Mouse (Mus musculus): Measurements from ENCODE around the gene Per1. TPM values are rescaled to one million over a fixed set of nuclear protein-coding genes. Genes with fewer than 3 reads are reported as not detected.

Gene Per1
- polyA plus RNA-seq, 1 experiment: 13.9 TPM

DNA sequence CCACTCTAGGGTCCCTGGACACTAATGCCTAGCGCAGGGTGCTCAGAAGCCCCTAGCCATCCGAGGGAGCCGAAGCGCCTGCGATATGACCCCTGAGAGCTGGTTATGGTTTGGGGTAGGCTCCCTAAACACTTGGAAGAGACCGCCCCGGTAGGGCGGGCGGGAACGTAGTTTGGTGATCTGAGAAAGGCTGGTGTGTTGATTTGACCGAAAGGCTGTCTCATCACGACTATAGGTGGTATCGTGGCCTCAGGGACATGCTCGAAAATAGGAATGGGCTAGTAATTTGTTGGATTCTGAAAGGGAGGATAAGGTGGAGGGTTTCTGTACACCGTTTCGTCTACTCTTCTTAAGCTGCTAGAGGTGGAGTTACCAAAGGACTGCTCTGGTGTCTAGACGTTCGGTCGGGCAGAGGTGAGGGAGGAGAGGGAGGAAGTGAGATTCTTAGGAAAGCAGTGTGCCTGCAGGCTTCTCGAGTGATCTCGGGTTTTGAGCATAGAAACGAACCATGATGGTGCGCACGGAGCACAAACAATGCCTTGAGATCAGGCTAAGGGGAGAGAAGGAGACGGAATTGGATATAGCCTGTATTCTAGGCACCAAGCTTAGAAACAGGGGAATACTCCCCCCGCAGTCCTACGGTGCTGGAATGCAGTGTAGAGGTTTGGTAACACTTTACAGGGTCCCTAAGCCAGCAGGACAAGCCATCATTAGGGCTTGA is 654 bp downstream of the Per1 start:
- Histone ChIP-seq H3K36me3 (ENCODE audit: control insufficient read depth, insufficient read depth, low read length) (peaks cover 6% of the 10 kb centered on the region; the same call in 1 of the 2 replicates), H3K27me3 (ENCODE audit: control insufficient read depth, insufficient read depth, low read length) (no peaks in the 10 kb centered on the region), H3K27ac (ENCODE audit: insufficient read depth, low read depth, low read length) (peak overlapping the region; percentile 98), H3K4me1 (ENCODE audit: control insufficient read depth, insufficient read depth, insufficient read length, low read length) (peaks cover 26% of the 10 kb centered on the region; the same call in 1 of the 2 replicates), H3K4me3 (ENCODE audit: low read depth, low read length) (peak overlapping the region; percentile 70)
- under 1% methylated on average over 27 of the region's 27 CpGs for WGBS
- TF ChIP-seq POLR2A (IDR thresholded peaks at IDR 0.05; ENCODE audit: low read depth, low read length) (no peak; the same call in 1 of the 2 replicates), CTCF (IDR thresholded peaks at IDR 0.05; ENCODE audit: extremely low read depth, insufficient read length, insufficient replicate concordance, low read depth, low read length) (no peak)

DNA sequence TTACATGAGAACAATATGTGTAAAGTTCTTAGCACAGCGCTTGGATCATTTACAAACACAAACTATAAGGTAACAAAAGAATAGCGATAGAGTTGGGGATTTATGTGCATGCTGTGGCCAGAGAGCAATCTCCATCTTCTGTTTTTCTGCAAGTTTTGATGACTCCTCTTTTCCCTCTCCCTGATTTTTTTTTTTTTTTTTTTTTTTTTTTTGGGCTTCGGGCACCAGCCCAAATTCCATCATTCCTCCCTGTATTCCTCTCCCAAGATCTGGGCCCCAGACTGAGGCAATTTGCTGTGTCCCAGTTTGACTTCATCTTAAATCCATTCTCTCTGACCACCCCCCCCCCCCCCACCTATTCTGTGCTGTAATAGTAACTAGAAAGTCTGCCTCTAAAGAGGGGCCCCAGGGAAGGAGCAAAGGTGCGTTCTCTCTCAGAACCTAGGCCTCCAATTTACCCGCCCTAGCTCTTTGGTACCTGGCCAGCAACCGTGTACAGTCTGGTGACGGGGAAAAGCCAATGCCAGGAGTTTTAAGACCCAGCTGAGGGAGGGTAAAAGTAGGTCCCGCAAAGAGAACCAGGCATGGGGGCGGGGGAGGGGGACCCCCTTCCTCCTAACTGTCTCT is 1.5 kb downstream of the Per1 start:
- Histone ChIP-seq H3K27me3 (ENCODE audit: control insufficient read depth, insufficient read depth, low read length) (no peaks in the 10 kb centered on the region), H3K4me3 (ENCODE audit: low read depth, low read length) (peak overlapping the region; percentile 64), H3K36me3 (ENCODE audit: control insufficient read depth, insufficient read depth, low read length) (peaks cover 13% of the 10 kb centered on the region), H3K4me1 (ENCODE audit: control insufficient read depth, insufficient read depth, insufficient read length, low read length) (peaks cover 29% of the 10 kb centered on the region; the same call in 1 of the 2 replicates), H3K27ac (ENCODE audit: insufficient read depth, low read depth, low read length) (peak overlapping the region; percentile 98)
- WGBS: 5% methylated on average over 9 of the region's 9 CpGs
- no peak for TF ChIP-seq POLR2A (IDR thresholded peaks at IDR 0.05; ENCODE audit: low read depth, low read length)
- no peak for TF ChIP-seq CTCF (IDR thresholded peaks at IDR 0.05; ENCODE audit: extremely low read depth, insufficient read length, insufficient replicate concordance, low read depth, low read length)

DNA sequence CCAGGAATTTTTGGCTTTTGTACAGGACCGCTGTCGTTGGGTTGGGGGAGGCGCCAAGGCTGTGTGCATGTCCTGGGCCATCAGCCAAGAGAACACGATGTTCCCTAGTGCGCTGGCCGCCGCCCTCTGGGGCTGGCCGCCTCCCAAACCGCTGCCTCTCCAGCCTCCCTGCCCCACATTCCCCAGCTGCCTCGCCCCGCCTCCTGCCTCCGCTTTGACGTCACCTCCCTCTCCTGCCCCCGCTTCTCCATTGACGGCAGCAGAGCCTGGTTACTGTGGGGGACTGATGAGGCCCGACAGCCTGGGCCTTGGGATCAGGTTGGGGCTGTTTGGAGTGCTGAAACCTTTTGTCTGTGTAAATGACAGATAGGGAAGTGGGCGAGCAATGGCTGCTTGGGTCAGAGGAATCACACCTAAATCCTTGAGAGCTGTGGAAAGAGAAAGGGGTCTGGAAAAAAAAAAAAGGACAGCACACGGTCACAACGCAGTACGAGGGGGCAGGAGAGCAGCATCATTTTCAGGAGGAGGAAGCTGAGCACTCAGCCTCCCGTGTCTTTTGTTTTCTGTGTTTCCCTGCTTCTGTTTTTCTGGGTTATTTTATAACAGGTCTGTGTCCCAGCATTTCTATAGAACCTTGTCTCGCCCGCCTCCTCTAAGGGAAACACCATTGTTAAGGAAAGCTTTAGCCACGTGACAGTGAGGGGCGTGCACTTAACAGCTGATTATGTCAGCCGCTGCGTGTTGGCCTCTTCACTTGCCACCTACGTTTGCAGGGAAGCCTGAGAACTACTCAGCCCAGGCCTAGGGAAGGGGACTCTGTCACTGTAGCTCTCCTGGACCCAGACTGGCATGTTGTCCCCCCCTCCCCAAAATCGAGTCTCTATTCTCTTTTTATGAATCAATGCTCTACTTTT is 2.2 kb downstream of the Per1 start:
- TF ChIP-seq POLR2A (IDR thresholded peaks at IDR 0.05; ENCODE audit: low read depth, low read length) (peak; percentile 59), CTCF (IDR thresholded peaks at IDR 0.05; ENCODE audit: extremely low read depth, insufficient read length, insufficient replicate concordance, low read depth, low read length) (peak; percentile 3; the same call in 1 of the 2 replicates)
- 1% methylated on average over 29 of the region's 29 CpGs for WGBS

DNA sequence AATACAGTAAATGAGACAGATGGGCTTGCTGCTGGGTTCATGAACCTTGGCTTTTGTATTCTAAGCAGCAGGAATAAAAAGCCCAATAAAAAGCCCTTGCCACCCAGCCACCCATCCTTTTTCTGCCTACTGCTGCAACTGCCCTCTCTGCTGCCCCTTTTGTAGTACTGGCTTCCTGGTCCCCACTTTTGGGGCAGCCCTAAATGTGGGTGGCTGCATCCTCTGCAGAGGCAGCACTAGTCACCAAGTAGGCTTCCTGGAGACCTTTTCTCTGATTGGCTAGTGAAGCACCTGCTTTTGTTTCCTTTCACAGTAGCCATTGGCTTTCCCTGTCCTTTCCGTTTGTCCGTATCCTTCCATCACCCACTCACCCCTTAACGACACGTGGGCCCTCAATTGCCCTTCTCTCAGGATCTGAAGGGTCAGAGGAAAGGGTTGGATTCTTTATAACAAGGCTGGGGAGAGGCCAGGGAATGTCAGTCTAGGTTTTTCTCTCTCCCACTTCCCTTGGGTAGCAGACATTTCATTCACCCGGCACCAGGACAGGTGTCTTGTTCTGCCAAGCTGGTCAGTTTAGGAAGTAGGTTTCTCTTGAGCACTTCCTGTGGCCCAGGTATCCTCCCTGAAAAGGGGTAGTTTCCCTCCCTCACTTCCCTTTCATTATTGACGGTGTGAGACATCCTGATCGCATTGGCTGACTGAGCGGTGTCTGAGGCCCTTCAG is 3.2 kb downstream of the Per1 start:
- TF ChIP-seq POLR2A (IDR thresholded peaks at IDR 0.05; ENCODE audit: low read depth, low read length): no peak; the same call in 1 of the 2 replicates
- no peak for TF ChIP-seq CTCF (IDR thresholded peaks at IDR 0.05; ENCODE audit: extremely low read depth, insufficient read length, insufficient replicate concordance, low read depth, low read length)
- Histone ChIP-seq H3K36me3 (ENCODE audit: control insufficient read depth, insufficient read depth, low read length) (peaks cover 28% of the 10 kb centered on the region), H3K27ac (ENCODE audit: insufficient read depth, low read depth, low read length) (peak overlapping the region; percentile 99), H3K27me3 (ENCODE audit: control insufficient read depth, insufficient read depth, low read length) (no peaks in the 10 kb centered on the region), H3K4me1 (ENCODE audit: control insufficient read depth, insufficient read depth, insufficient read length, low read length) (peaks cover 26% of the 10 kb centered on the region; the same call in 1 of the 2 replicates), H3K4me3 (ENCODE audit: low read depth, low read length) (peak overlapping the region; percentile 65)
- WGBS: 10% methylated on average over 8 of the region's 8 CpGs

More for the DNA sequence above, 2.2 kb downstream of the Per1 start:
- peak overlapping the region; percentile 99 for H3K27ac ChIP-seq (ENCODE audit: insufficient read depth, low read depth, low read length)
- peaks cover 21% of the 10 kb centered on the region for H3K36me3 ChIP-seq (ENCODE audit: control insufficient read depth, insufficient read depth, low read length)
- H3K4me1 ChIP-seq (ENCODE audit: control insufficient read depth, insufficient read depth, insufficient read length, low read length): peaks cover 29% of the 10 kb centered on the region; the same call in 1 of the 2 replicates
- no peaks in the 10 kb centered on the region for H3K27me3 ChIP-seq (ENCODE audit: control insufficient read depth, insufficient read depth, low read length)
- peak overlapping the region; percentile 64 for H3K4me3 ChIP-seq (ENCODE audit: low read depth, low read length)

DNA sequence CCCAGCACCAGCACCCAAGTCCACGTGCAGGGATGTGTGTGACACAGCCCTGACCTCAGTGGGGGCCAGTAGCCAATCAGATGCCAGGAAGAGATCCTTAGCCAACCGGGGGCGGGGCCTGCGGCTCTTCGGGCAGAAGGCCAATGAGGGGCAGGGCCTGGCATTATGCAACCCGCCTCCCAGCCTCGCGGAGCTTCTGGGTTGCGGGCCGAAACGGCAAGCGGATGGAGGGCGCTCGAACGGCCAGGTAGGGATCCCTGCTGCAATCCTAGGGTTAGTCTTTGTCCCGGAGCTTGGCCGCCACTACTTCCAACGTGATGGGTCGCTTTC is 3.7 kb downstream of the Per1 start:
- Histone ChIP-seq H3K27ac (ENCODE audit: insufficient read depth, low read depth, low read length) (peak overlapping the region; percentile 99), H3K4me3 (ENCODE audit: low read depth, low read length) (peak overlapping the region; percentile 65), H3K36me3 (ENCODE audit: control insufficient read depth, insufficient read depth, low read length) (peaks cover 33% of the 10 kb centered on the region), H3K4me1 (ENCODE audit: control insufficient read depth, insufficient read depth, insufficient read length, low read length) (peaks cover 26% of the 10 kb centered on the region; the same call in 1 of the 2 replicates), H3K27me3 (ENCODE audit: control insufficient read depth, insufficient read depth, low read length) (no peaks in the 10 kb centered on the region)
- TF ChIP-seq POLR2A (IDR thresholded peaks at IDR 0.05; ENCODE audit: low read depth, low read length) (peak; percentile 78), CTCF (IDR thresholded peaks at IDR 0.05; ENCODE audit: extremely low read depth, insufficient read length, insufficient replicate concordance, low read depth, low read length) (no peak)
- under 1% methylated on average over 19 of the region's 19 CpGs for WGBS

DNA sequence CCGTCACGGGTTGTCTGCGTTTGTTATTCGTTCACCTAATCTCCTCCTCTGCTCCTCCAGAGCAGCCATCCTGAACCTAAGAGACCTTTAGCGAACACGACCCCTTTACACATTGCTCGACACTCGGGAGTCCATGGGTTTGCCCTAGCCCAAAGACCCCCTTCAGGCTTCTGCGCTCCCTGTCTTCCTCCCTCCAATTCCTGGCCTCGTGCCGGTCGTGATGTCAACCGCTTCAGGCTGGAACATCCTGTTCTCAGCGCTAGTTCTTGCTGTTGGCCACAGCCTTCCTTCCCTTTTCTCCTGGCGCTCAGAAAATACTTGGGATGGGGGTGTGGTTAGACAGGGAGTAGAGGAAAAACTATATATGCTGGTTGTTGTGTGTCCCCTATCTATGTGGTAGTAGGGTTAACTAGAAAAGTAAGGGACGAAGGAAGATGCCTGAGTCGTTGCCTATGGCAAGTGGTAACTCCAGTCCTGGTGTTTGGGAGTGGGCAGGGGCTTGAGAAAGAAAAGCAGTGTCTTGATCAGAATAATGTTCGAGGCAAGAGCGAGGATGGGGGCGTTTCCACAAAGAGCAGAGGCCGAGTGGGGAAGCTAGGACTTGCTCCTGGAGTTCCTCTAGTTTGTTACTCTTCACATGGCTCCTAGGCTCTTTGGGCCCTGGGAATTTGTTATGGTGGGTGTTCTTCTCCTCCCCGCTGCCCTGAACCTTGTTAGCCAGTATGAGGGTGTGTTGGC is 4.3 kb downstream of the Per1 start:
- 0 out of 2 replicates have a peak, but pooled peaks have one; percentile 16 for TF ChIP-seq POLR2A (IDR thresholded peaks at IDR 0.05; ENCODE audit: low read depth, low read length)
- no peak for TF ChIP-seq CTCF (IDR thresholded peaks at IDR 0.05; ENCODE audit: extremely low read depth, insufficient read length, insufficient replicate concordance, low read depth, low read length)
- Histone ChIP-seq H3K27me3 (ENCODE audit: control insufficient read depth, insufficient read depth, low read length) (no peaks in the 10 kb centered on the region), H3K4me1 (ENCODE audit: control insufficient read depth, insufficient read depth, insufficient read length, low read length) (peaks cover 26% of the 10 kb centered on the region; the same call in 1 of the 2 replicates), H3K4me3 (ENCODE audit: low read depth, low read length) (peak overlapping the region; percentile 65), H3K27ac (ENCODE audit: insufficient read depth, low read depth, low read length) (peak overlapping the region; percentile 99), H3K36me3 (ENCODE audit: control insufficient read depth, insufficient read depth, low read length) (peaks cover 39% of the 10 kb centered on the region)
- 4% methylated on average over 22 of the region's 22 CpGs for WGBS

All from small intestine, adult 2 months (tissue).